In the genomic region with DNA sequence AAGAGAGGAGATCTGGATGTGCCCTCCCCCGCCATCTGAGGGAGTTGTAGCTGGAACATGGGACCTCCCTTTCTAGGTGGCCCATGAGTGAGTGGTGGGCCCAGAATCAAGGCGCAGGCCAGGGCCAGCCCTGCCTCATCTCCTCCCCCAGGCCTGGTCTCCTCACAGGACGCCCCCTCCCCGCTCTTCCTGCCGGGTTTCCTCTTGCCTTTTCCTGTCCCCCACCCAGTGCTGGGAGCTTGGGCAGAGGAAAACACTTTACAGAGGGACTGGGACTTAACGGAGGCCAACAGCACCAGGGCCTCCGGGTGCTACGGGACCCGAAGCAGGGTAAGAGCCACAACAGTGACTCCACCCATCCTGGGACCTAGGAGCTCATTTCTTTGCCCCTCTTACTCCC, we compare ENCODE assay signal across 8 mouse cellular contexts. TPM values are rescaled to one million over a fixed set of nuclear protein-coding genes. Genes with fewer than 3 reads are reported as not detected.
DNase-seq lines count a peak whose midpoint lies in the region; ATAC-seq lines count a peak whose summit lies in the region.

A gene (plus strand): TSS at position 228 of the 400 bp plus-strand sequence.

- H3K4me3 ChIP-seq in megakaryocyte, embryonic 14.5 days (replicated peaks) = peak within 1 kb of the TSS; percentile 91
- H3K4me3 ChIP-seq in lung, embryonic 16.5 days (ENCODE audit: low read length) = peak within 1 kb of the TSS; percentile 63

- H3K4me1 ChIP-seq in megakaryocyte, embryonic 14.5 days = peaks cover 33% of the 10 kb centered on the region
- H3K4me1 ChIP-seq in lung, embryonic 16.5 days (replicated peaks; ENCODE audit: control insufficient read depth, insufficient read depth, low read length) = peaks cover 6% of the 10 kb centered on the region

- H3K27me3 ChIP-seq in megakaryocyte, embryonic 14.5 days (replicated peaks) = peaks cover 83% of the 10 kb centered on the region
- peaks cover 9% of the 10 kb centered on the region; the same call in 1 of the 2 replicates for H3K27me3 ChIP-seq in lung, embryonic 16.5 days (ENCODE audit: control insufficient read depth, insufficient read depth, low read depth, low read length)

- peak within 1 kb of the TSS; percentile 74 for H3K27ac ChIP-seq in lung, embryonic 16.5 days (ENCODE audit: low read length)

- H3K9me3 ChIP-seq in megakaryocyte, embryonic 14.5 days = peaks cover 34% of the 10 kb centered on the region
- H3K9me3 ChIP-seq in lung, embryonic 16.5 days (ENCODE audit: control insufficient read depth, low read length) = no peaks in the 10 kb centered on the region

- peak; percentile 68 to 87 for DNase-seq in heart, adult 18-20 months
- DNase-seq in kidney, adult 18-20 months = peak; percentile 49
- no peak for DNase-seq in cerebellum, adult 8-10 months
- DNase-seq in cerebellum, adult 11-12 months = no peak

- H3K4me2 ChIP-seq in lung, embryonic 16.5 days (ENCODE audit: low read depth, low read length) = peak within 1 kb of the TSS; percentile 98

- H3K9ac ChIP-seq in lung, embryonic 16.5 days (ENCODE audit: low read length) = peak within 1 kb of the TSS; percentile 80

- no peaks in the 10 kb centered on the region for H3K36me3 ChIP-seq in megakaryocyte, embryonic 14.5 days (replicated peaks; ENCODE audit: low read length)
- no peaks in the 10 kb centered on the region for H3K36me3 ChIP-seq in lung, embryonic 16.5 days (ENCODE audit: control insufficient read depth, insufficient read depth, low read length)

- ATAC-seq in megakaryocyte, adult 5-6 weeks (ENCODE audit: poor library complexity, severe bottlenecking) = no peak
- ATAC-seq in lung, embryonic 16.5 days (ENCODE audit: low read depth) = peak; percentile 63
- no peak for ATAC-seq in megakaryocyte progenitor cell, adult 5-6 weeks (replicated peaks; ENCODE audit: poor library complexity)

- WGBS in lung, embryonic 16.5 days = 64% methylated on average over 9 of the region's 9 CpGs

RNA-seq across cellular contexts. Expression of the gene that starts here (rescaled TPM):
- polyA plus RNA-seq in megakaryocyte, embryonic 14.5 days (2012; ENCODE audit: insufficient read depth, low replicate concordance) = 0.36 TPM in 1 of 2 replicates, not detected in the other
- total RNA-seq in megakaryocyte, adult 5-6 weeks (2015) = 0.20 TPM in 1 of 2 replicates, not detected in the other
- 0.29 TPM in 1 of 2 replicates, not detected in the other for total RNA-seq in megakaryocyte, adult 5-6 weeks (2017)
- 10 to 100 TPM; 21.6 to 26.8 TPM for total RNA-seq in heart, adult 18-20 months (2021)
- polyA plus RNA-seq in lung, embryonic 16.5 days (2015; fragmentation: Nextera tagmentation; extraction: Ambion mirVana) = 16.1 and 16.4 TPM in 2 replicates
- 0.10 TPM in 1 of 2 replicates, not detected in the other for total RNA-seq in megakaryocyte progenitor cell, adult 5-6 weeks (2015)
- total RNA-seq in megakaryocyte progenitor cell, adult 5-6 weeks (2017) = 0.08 TPM in 1 of 2 replicates, not detected in the other

Comparison
In these comparisons a context has a peak if more than half of its experiments do, and no peak if none do; other contexts are left out.
1. RNA of the gene that starts here (total RNA-seq): 21.6 to 26.8 TPM in heart, adult 18-20 months; 0.20 to 0.29 TPM in megakaryocyte, adult 5-6 weeks and 0.08 to 0.10 TPM in megakaryocyte progenitor cell, adult 5-6 weeks; every median in the first group is over 10 times any median in the second.
2. RNA of the gene that starts here (polyA plus RNA-seq): 16.1 to 16.4 TPM in lung, embryonic 16.5 days; 0.36 TPM in megakaryocyte, embryonic 14.5 days; every median in the first group is over 10 times any median in the second.
3. DNase-seq: peak in heart, adult 18-20 months (2 of 2) and kidney, adult 18-20 months (single experiment); none in cerebellum, adult 8-10 months (single experiment) and cerebellum, adult 11-12 months (single experiment).